Mouse (Mus musculus) kidney, postnatal 14 days (tissue): ENCODE results near the gene Pglyrp4.
"Not testable (repeated sequence)": the region's sequence is repeated elsewhere in the genome, so short reads cannot be mapped to it uniquely, and the experiment has no call there.

ENCODE experiments used
- DNase-seq: peaks from one replicate; pipeline ENCODE4 v3.0.0; 2022; ENCODE audit warnings: mixed read lengths

Pglyrp4 gene

GRCm38 (mm10) chr3:90726606-90727005 is at the start of gene Pglyrp4:
TSS of gene Pglyrp4 (plus strand) at chr3:90726906.
- no peak for DNase-seq

- no peak for DNase-seq
These were observed 48.0 kb upstream of the Pglyrp4 start for GRCm38 (mm10) chr3:90678656-90679055.

- DNase-seq, result no peak
These were observed 42.8 kb upstream of the Pglyrp4 start for GRCm38 (mm10) chr3:90683929-90684328.

- no peak for DNase-seq
These were observed 39.9 kb upstream of the Pglyrp4 start for GRCm38 (mm10) chr3:90686835-90687234.

GRCm38 (mm10) chr3:90693496-90693895 is 33.2 kb upstream of the Pglyrp4 start:
- DNase-seq, result no peak

- DNase-seq, result no peak
These were observed 31.1 kb upstream of the Pglyrp4 start, which contains the start of gene S100a9 for GRCm38 (mm10) chr3:90695613-90696012. TSS of gene S100a9 (minus strand) at chr3:90695721.

GRCm38 (mm10) chr3:90702244-90702643 is 24.5 kb upstream of the Pglyrp4 start:
- DNase-seq, result no peak

- DNase-seq, result peak; percentile 9
These were observed 18.0 kb upstream of the Pglyrp4 start for GRCm38 (mm10) chr3:90708523-90709202.

- DNase-seq, result peak; percentile 83
These were observed 16.9 kb upstream of the Pglyrp4 start for GRCm38 (mm10) chr3:90709591-90710460.

GRCm38 (mm10) chr3:90749658-90750057 is 23.0 kb downstream of the Pglyrp4 start:
- DNase-seq, result no peak

- DNase-seq, result not testable (repeated sequence)
These were observed 51.1 kb downstream of the Pglyrp4 start, which contains the start of gene Gm5849 for GRCm38 (mm10) chr3:90777776-90778175. TSS of gene Gm5849 (minus strand) at chr3:90777876.
